Mouse (Mus musculus): ENCODE data around the gene Prkag1. TPM values are rescaled to one million over a fixed set of nuclear protein-coding genes. Genes with fewer than 3 reads are reported as not detected.

The Prkag1 gene
- polyA plus RNA-seq, 1 experiment from 2014 or later = 114 TPM

- WGBS (ENCODE audit: insufficient replicate concordance) = 2% methylated on average over 36 of the region's 36 CpGs
- H3K9ac ChIP-seq = peak overlapping the region; percentile 28; the same call in 1 of the 2 replicates
- ATAC-seq = 0 out of 2 replicates have a peak, but pooled peaks have one; percentile 29
Measured at GRCm38 (mm10) chr15:98772511-98773211, 58.7 kb downstream of the Prkag1 start.

GRCm38 (mm10) chr15:98771813-98772425, 59.4 kb downstream of the Prkag1 start:
- peak overlapping the region; percentile 42 for H3K4me3 ChIP-seq
- H3K4me2 ChIP-seq = peak overlapping the region; percentile 68
- no peak overlapping the region for H3K27ac ChIP-seq
- peaks cover 27% of the 10 kb centered on the region for H3K4me1 ChIP-seq
- no peaks in the 10 kb centered on the region for H3K36me3 ChIP-seq
- ATAC-seq = no peak
- no peak overlapping the region for H3K9ac ChIP-seq
- peaks cover 94% of the 10 kb centered on the region for H3K27me3 ChIP-seq (replicated peaks)
- no peaks in the 10 kb centered on the region for H3K9me3 ChIP-seq (replicated peaks)
- WGBS (ENCODE audit: insufficient replicate concordance) = 5% methylated on average over 12 of the region's 12 CpGs

More at GRCm38 (mm10) chr15:98772511-98773211, 58.7 kb downstream of the Prkag1 start:
- no peaks in the 10 kb centered on the region for H3K9me3 ChIP-seq (replicated peaks)
- H3K27me3 ChIP-seq (replicated peaks) = peaks cover 100% of the 10 kb centered on the region
- H3K27ac ChIP-seq = no peak overlapping the region
- peaks cover 34% of the 10 kb centered on the region for H3K4me1 ChIP-seq
- peak overlapping the region; percentile 68 for H3K4me2 ChIP-seq
- H3K4me3 ChIP-seq = peak overlapping the region; percentile 42
- no peaks in the 10 kb centered on the region for H3K36me3 ChIP-seq

GRCm38 (mm10) chr15:98768259-98768658, 63.1 kb downstream of the Prkag1 start:
- peaks cover 87% of the 10 kb centered on the region for H3K27me3 ChIP-seq (replicated peaks)

GRCm38 (mm10) chr15:98765929-98766328, 65.4 kb downstream of the Prkag1 start:
- WGBS (ENCODE audit: insufficient replicate concordance) = 66% methylated on average over 4 of the region's 4 CpGs
- ATAC-seq = no peak
- no peak overlapping the region for H3K9ac ChIP-seq
- no peak overlapping the region for H3K4me3 ChIP-seq
- peaks cover 66% of the 10 kb centered on the region for H3K27me3 ChIP-seq (replicated peaks)
- peaks cover 3% of the 10 kb centered on the region; the same call in 1 of the 2 replicates for H3K36me3 ChIP-seq
- no peaks in the 10 kb centered on the region for H3K9me3 ChIP-seq (replicated peaks)
- no peak overlapping the region for H3K4me2 ChIP-seq
- H3K4me1 ChIP-seq = peaks cover 27% of the 10 kb centered on the region
- H3K27ac ChIP-seq = no peak overlapping the region

More at GRCm38 (mm10) chr15:98768259-98768658, 63.1 kb downstream of the Prkag1 start:
- H3K4me3 ChIP-seq = no peak overlapping the region
- 45% methylated on average over 5 of the region's 5 CpGs for WGBS (ENCODE audit: insufficient replicate concordance)
- peaks cover 21% of the 10 kb centered on the region for H3K4me1 ChIP-seq
- ATAC-seq = no peak
- H3K4me2 ChIP-seq = no peak overlapping the region
- no peaks in the 10 kb centered on the region for H3K36me3 ChIP-seq
- no peaks in the 10 kb centered on the region for H3K9me3 ChIP-seq (replicated peaks)
- H3K9ac ChIP-seq = no peak overlapping the region
- H3K27ac ChIP-seq = no peak overlapping the region

Other genes starting within 250 kb of the Prkag1 start
- gene Adcy6, start 221.4 kb downstream of the Prkag1 start, polyA plus RNA-seq (2016; fragmentation: Nextera tagmentation; extraction: Ambion mirVana) = 9.7 and 10.2 TPM in 2 replicates
- 3.8 and 4.9 TPM in 2 replicates for gene Cacnb3, start 200.7 kb downstream of the Prkag1 start, polyA plus RNA-seq (2016; fragmentation: Nextera tagmentation; extraction: Ambion mirVana)
- 15.9 and 16.2 TPM in 2 replicates for gene Ddx23, start 168.6 kb downstream of the Prkag1 start, polyA plus RNA-seq (2016; fragmentation: Nextera tagmentation; extraction: Ambion mirVana)
- 0.30 and 0.50 TPM in 2 replicates for gene Rnd1, start 154.1 kb downstream of the Prkag1 start, polyA plus RNA-seq (2016; fragmentation: Nextera tagmentation; extraction: Ambion mirVana)
- 0.06 TPM in 1 of 2 replicates, not detected in the other for gene Ccdc65, start 123.3 kb downstream of the Prkag1 start, polyA plus RNA-seq (2016; fragmentation: Nextera tagmentation; extraction: Ambion mirVana)
- gene Fkbp11, start 103.3 kb downstream of the Prkag1 start, polyA plus RNA-seq (2016; fragmentation: Nextera tagmentation; extraction: Ambion mirVana) = 83.5 and 90.2 TPM in 2 replicates
- 22.4 TPM in 2 replicates for gene Arf3, start 68.3 kb downstream of the Prkag1 start, polyA plus RNA-seq (2016; fragmentation: Nextera tagmentation; extraction: Ambion mirVana)
- not detected in 2 replicates for gene Wnt10b, start 53.4 kb downstream of the Prkag1 start, polyA plus RNA-seq (2016; fragmentation: Nextera tagmentation; extraction: Ambion mirVana)
- not detected in 2 replicates for gene Wnt1, start 41.7 kb downstream of the Prkag1 start, polyA plus RNA-seq (2016; fragmentation: Nextera tagmentation; extraction: Ambion mirVana)
- not detected in 2 replicates for gene Ddn, start 22.0 kb downstream of the Prkag1 start, polyA plus RNA-seq (2016; fragmentation: Nextera tagmentation; extraction: Ambion mirVana)
- gene Kmt2d, start 39.7 kb upstream of the Prkag1 start, polyA plus RNA-seq (2016; fragmentation: Nextera tagmentation; extraction: Ambion mirVana) = 7.0 TPM in 2 replicates
- 4.9 TPM in 2 replicates for gene Rhebl1, start 63.0 kb upstream of the Prkag1 start, polyA plus RNA-seq (2016; fragmentation: Nextera tagmentation; extraction: Ambion mirVana)
- 0.25 and 0.32 TPM in 2 replicates for gene Dhh, start 67.0 kb upstream of the Prkag1 start, polyA plus RNA-seq (2016; fragmentation: Nextera tagmentation; extraction: Ambion mirVana)
- gene Lmbr1l, start 86.7 kb upstream of the Prkag1 start, polyA plus RNA-seq (2016; fragmentation: Nextera tagmentation; extraction: Ambion mirVana) = 4.4 and 4.6 TPM in 2 replicates
- 1,333 and 1,388 TPM in 2 replicates for gene Tuba1b, start 103.0 kb upstream of the Prkag1 start, polyA plus RNA-seq (2016; fragmentation: Nextera tagmentation; extraction: Ambion mirVana)
- not detected in 2 replicates for gene Gm49450, start 122.0 kb upstream of the Prkag1 start, polyA plus RNA-seq (2016; fragmentation: Nextera tagmentation; extraction: Ambion mirVana)
- 180 and 181 TPM in 2 replicates for gene Tuba1a, start 122.2 kb upstream of the Prkag1 start, polyA plus RNA-seq (2016; fragmentation: Nextera tagmentation; extraction: Ambion mirVana)
- 242 and 244 TPM in 2 replicates for gene Tuba1c, start 198.4 kb upstream of the Prkag1 start, polyA plus RNA-seq (2016; fragmentation: Nextera tagmentation; extraction: Ambion mirVana)
- gene Prph, start 223.7 kb upstream of the Prkag1 start, polyA plus RNA-seq (2016; fragmentation: Nextera tagmentation; extraction: Ambion mirVana) = 0.35 and 0.89 TPM in 2 replicates
- gene Troap, start 243.1 kb upstream of the Prkag1 start, polyA plus RNA-seq (2016; fragmentation: Nextera tagmentation; extraction: Ambion mirVana) = 22.1 and 23.6 TPM in 2 replicates

All from liver, embryonic 12.5 days (tissue).